Mouse (Mus musculus): ENCODE measurements at regions not wholly inside any gene's neighbourhood (a gene's known extent, or its start where the extent isn't known, plus 50 kb on each side); places are given as distances from the start of the nearest gene placed in this dataset.

DNA sequence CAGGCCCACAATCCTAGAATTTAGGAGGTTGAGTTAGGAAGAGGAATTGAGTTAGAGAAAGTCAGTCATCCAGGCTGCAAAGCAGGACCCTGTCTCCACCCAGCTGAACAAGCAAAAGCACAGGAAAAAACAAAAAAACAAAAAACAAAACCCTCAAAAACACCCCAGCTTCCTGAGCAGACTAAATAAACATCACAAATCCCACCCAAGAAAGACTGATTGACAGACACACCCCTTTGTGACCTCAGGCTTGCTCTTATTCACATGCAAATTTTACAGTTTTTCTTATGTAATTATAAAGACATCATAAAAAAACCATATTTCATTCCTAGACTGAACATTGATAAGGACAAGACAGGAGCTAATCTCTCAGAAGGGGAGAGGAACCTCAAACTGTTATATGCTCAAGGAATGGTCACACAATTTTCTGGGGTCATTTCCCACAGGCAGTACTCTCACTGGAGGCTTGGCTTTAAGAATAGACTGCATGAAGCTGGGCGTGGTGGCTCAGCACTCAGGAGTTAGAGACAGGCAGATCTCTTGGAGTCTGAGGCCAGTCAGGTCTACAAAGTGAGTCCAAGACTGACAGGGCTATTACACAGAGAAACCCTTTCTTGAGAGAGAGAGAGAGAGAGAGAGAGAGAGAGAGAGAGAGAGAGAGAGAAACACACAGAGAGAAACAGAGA, 73.8 kb upstream of the Marcks start:
- TF ChIP-seq ETS1 (IDR thresholded peaks at IDR 0.05; ENCODE audit: low read depth, low read length) (0 out of 2 replicates have a peak, but pooled peaks have one; percentile 37), EP300 (IDR thresholded peaks at IDR 0.05; ENCODE audit: low read depth in 1 of 2, low read length in 2 of 2) (no peak), POLR2A (IDR thresholded peaks at IDR 0.05; ENCODE audit: control insufficient read depth in 1 of 2, insufficient read depth in 1 of 2, low read depth in 1 of 2, low read length in 2 of 2, poor library complexity in 1 of 2) (no peak), HCFC1 (IDR thresholded peaks at IDR 0.05; ENCODE audit: low read depth, low read length) (no peak), TBP (IDR thresholded peaks at IDR 0.05; ENCODE audit: low read depth, low read length) (no peak), CTCF (IDR thresholded peaks at IDR 0.05 in 2 of 3, conservative IDR thresholded peaks at IDR 0.05 in 1 of 3; ENCODE audit: control insufficient read depth in 1 of 3, insufficient read depth in 1 of 3, low read depth in 2 of 3, low read length in 3 of 3, poor library complexity in 1 of 3, severe bottlenecking in 1 of 3) (no peak), RAD21 (IDR thresholded peaks at IDR 0.05; ENCODE audit: low read depth, low read length) (no peak), JUND (IDR thresholded peaks at IDR 0.05; ENCODE audit: low read depth, low read length) (no peak), MAZ (IDR thresholded peaks at IDR 0.05; ENCODE audit: low read depth, low read length) (no peak), TAL1 (IDR thresholded peaks at IDR 0.05; ENCODE audit: low read length) (no peak)
